In the genomic region with DNA sequence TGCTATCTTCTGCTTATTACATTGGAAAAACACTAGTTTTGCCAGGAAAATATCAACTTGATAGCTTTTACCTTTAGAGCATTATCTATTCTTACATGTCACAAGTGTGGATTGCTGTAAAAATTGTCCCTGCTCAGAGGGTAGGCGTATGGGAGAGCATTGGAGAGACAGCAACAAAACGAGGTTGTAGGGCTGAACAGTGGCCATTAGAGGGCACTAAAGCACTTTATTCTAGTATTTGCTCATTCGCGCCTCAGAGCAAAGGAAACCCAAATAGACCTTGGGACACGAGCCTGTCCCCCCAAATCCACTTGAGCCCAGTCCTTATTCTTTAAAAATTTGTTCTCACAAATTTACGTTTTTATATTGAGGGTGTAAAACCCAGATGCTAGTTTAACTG, we compare ENCODE assay signal across 9 mouse cellular contexts. TPM values are rescaled to one million over a fixed set of nuclear protein-coding genes. Genes with fewer than 3 reads are reported as not detected.
A peak's percentile ranks its signal among the peaks of the same experiment; 100 is the strongest.
DNase-seq lines count a peak whose midpoint lies in the region; ATAC-seq and TF ChIP-seq lines count a peak whose summit lies in the region.
"Had no signal": no experiment of that assay in that cellular context is flagged by ENCODE, and none has a peak within 500 bp of the region (broad histone marks: within the 10 kb centered on the region; RNA-seq: fewer than 3 reads in every experiment).

No protein-coding gene starts in this region.

- peak; percentile 55 for DNase-seq in CD4-positive, CD25-positive, alpha-beta regulatory T cell, adult 2 months (ENCODE audit: low read depth, low spot score)
- DNase-seq in MN1 (ENCODE audit: low spot score), result peak; percentile 23
- peak; percentile 63 to 71 for DNase-seq in cerebellum, adult 18-20 months
- peak; percentile 41 to 89 for DNase-seq in frontal cortex, adult 2 months (ENCODE audit: extremely low spot score in 1 of 2, low spot score in 1 of 2)
- peak; percentile 59 for DNase-seq in kidney, postnatal 10 days
- peak; percentile 44 for DNase-seq in liver, adult 2 months (ENCODE audit: extremely low read depth, low read depth, low spot score)
- no peak for DNase-seq in spleen, postnatal 4 days (ENCODE audit: low spot score in 2 of 2)

- no peak overlapping the region for H3K27ac ChIP-seq in liver, adult 2 months (replicated peaks; ENCODE audit: insufficient read depth, low read depth, low read length)
- H3K27ac ChIP-seq in neural tube, embryonic 15.5 days (replicated peaks), result no peak overlapping the region
- H3K27ac ChIP-seq: limb, embryonic 13.5 days had no signal

- TF ChIP-seq POLR2A in liver, adult 2 months (IDR thresholded peaks at IDR 0.05; ENCODE audit: extremely low read depth, insufficient read depth, low read length), result no peak

- ATAC-seq in neural tube, embryonic 15.5 days (ENCODE audit: low FRiP score), result peak; percentile 82; the same call in 1 of the 2 replicates

- no peak overlapping the region for H3K9ac ChIP-seq in liver, adult 2 months (ENCODE audit: low read depth, low read length)
- H3K9ac ChIP-seq in neural tube, embryonic 15.5 days (replicated peaks), result no peak overlapping the region
- H3K9ac ChIP-seq: limb, embryonic 13.5 days had no signal

- no peaks in the 10 kb centered on the region for H3K79me2 ChIP-seq in liver, adult 2 months (ENCODE audit: control insufficient read depth, insufficient read depth, low read length)

- no peak overlapping the region for H3K4me3 ChIP-seq in liver, adult 2 months (ENCODE audit: insufficient read depth, low read depth, low read length)
- no peak overlapping the region for H3K4me3 ChIP-seq in neural tube, embryonic 15.5 days (replicated peaks)
- H3K4me3 ChIP-seq: limb, embryonic 13.5 days had no signal

- peak; percentile 52 for TF ChIP-seq CTCF in liver, adult 2 months (IDR thresholded peaks at IDR 0.05; ENCODE audit: low read depth, low read length)

- H3K9me3 ChIP-seq in neural tube, embryonic 15.5 days (replicated peaks), result no peaks in the 10 kb centered on the region
- H3K9me3 ChIP-seq: limb, embryonic 13.5 days had no signal

- no peaks in the 10 kb centered on the region for H3K27me3 ChIP-seq in liver, adult 2 months (ENCODE audit: control insufficient read depth, insufficient read depth, low read length)
- no peaks in the 10 kb centered on the region for H3K27me3 ChIP-seq in neural tube, embryonic 15.5 days (replicated peaks)
- H3K27me3 ChIP-seq: limb, embryonic 13.5 days had no signal

- H3K4me2 ChIP-seq in neural tube, embryonic 15.5 days, result no peak overlapping the region
- H3K4me2 ChIP-seq: limb, embryonic 13.5 days had no signal

- H3K4me1 ChIP-seq in liver, adult 2 months (ENCODE audit: control insufficient read depth, insufficient read depth, low read length), result no peaks in the 10 kb centered on the region
- H3K4me1 ChIP-seq in neural tube, embryonic 15.5 days, result peaks cover 9% of the 10 kb centered on the region; the same call in 1 of the 2 replicates
- H3K4me1 ChIP-seq: limb, embryonic 13.5 days had no signal

- peaks cover 2% of the 10 kb centered on the region; the same call in 1 of the 2 replicates for H3K36me3 ChIP-seq in liver, adult 2 months (ENCODE audit: control insufficient read depth, insufficient read depth, low read length)
- no peaks in the 10 kb centered on the region for H3K36me3 ChIP-seq in neural tube, embryonic 15.5 days
- H3K36me3 ChIP-seq: limb, embryonic 13.5 days had no signal

- WGBS in liver, adult 2 months, result 6% methylated on average over 6 of the region's 6 CpGs
- 6% methylated on average over 6 of the region's 6 CpGs for WGBS in neural tube, embryonic 15.5 days

RNA-seq across cellular contexts. Expression of a gene that starts 0.9 kb away (rescaled TPM):
- polyA plus RNA-seq in frontal cortex, adult 2 months (2012; rRNA removed), result 0.74 and 1.9 TPM in 2 replicates
- not detected in 2 replicates for total RNA-seq in liver, adult 2 months (2014; rRNA removed)
- polyA plus RNA-seq in liver, adult 2 months (2012; rRNA removed), result not detected in 2 replicates
- 6.1 and 6.2 TPM in 2 replicates for polyA plus RNA-seq in neural tube, embryonic 15.5 days (2015; fragmentation: Nextera tagmentation; extraction: Ambion mirVana)

Comparison
In these comparisons a context has a peak if more than half of its experiments do, and no peak if none do; other contexts are left out.
1. DNase-seq: peak in CD4-positive, CD25-positive, alpha-beta regulatory T cell, adult 2 months (single experiment), MN1 (single experiment), cerebellum, adult 18-20 months (2 of 2), frontal cortex, adult 2 months (2 of 2), kidney, postnatal 10 days (single experiment) and liver, adult 2 months (single experiment); none in spleen, postnatal 4 days (0 of 2).